Mouse (Mus musculus): ENCODE measurements at regions not wholly inside any gene's neighbourhood (a gene's known extent, or its start where the extent isn't known, plus 50 kb on each side); places are given as distances from the start of the nearest gene placed in this dataset.

DNA sequence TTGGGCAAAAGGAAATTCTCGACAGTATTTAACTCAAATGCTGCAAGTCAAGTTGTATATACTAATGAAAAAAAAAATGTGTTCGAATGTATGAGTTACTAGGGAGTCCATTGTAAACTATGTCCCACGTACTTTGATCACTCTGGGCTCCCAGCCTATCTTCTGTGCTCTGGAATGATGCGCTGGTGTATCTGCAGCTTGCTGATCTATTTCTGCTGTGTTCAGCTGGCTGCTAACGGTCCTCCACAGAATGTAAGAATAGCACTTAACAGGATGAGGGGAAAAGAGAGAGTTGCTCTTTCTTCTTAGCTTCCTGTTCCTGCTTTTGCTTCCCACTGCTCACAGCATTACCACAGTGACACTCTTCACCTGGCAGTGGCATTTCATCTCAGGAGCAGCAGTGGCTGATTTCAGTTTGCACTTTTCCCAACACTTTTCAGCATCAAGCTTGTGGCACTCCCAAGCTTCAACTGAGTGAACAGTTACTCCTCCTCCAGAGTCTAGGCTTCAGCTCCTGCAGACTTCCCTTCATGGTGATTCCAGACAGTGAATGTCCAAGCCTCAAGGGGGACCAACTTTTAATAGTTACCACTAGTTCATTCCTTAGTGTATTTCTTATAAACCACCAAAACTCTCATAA is 425.9 kb downstream of the Arap2 start:
- peak in 1 of 2 experiments; percentile 6 for DNase-seq (ENCODE audit: low spot score in 2 of 2)

DNA sequence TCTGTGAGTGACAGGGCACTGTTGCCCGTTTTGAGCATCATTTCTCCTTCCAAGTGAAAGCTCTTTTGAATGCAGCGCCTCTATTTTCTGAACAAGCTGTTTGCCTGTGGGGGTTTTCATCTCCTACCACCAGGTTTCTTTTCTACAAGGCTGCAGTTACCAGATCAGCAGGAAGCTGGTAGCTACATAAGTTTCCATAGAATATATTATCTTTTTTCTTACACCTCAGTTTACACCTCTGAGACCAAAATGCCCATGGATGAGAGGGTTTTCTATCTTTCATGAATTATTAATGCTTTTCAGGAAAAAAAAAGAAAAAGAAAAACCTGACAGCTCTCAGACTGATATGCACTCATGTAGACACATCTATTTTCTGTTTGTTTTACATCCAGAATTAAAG is 445.3 kb downstream of the Arap2 start:
- DNase-seq (ENCODE audit: low spot score in 2 of 2): no peak

DNA sequence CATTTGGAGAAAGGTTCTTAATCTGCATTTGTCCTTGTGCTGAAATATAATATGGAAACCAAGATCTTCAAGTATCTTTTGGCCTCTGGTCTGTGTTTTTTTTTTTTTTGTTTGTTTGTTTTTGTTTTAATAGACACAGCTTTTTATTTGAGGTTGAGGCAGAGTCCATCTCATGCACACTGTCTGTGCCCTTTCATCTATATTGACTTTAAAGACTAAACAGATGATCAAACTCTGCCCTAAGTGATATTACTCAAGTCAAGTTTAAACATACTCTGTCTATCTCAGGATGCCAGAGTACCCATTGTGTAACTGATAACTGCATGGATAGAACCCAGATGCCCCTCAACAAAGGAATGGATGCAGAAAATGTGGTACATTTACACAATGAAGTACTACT is 460.4 kb downstream of the Arap2 start:
- DNase-seq (ENCODE audit: low spot score in 2 of 2): no peak

DNA sequence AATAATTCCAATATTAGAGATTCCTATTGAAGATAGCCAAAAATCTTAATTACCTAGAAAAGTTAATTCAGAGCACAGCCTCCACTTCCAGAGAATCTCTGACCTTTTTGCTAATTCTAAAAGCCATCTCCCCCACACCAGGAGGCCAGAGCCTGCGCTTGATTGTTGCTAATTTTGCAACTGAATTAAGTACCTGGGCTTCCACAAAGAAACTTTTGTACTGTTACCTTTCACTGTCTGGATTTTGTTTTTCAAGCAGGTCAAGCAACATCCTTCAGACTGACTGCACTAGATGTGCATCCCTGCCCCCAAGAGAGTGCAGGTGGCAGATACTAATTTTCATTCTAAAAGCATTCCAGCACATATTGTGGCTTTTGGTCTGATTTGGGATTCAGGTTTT is 469.1 kb downstream of the Arap2 start:
- no peak for DNase-seq (ENCODE audit: low spot score in 2 of 2)

All from frontal cortex, postnatal 10 days (tissue).